In the genomic region with DNA sequence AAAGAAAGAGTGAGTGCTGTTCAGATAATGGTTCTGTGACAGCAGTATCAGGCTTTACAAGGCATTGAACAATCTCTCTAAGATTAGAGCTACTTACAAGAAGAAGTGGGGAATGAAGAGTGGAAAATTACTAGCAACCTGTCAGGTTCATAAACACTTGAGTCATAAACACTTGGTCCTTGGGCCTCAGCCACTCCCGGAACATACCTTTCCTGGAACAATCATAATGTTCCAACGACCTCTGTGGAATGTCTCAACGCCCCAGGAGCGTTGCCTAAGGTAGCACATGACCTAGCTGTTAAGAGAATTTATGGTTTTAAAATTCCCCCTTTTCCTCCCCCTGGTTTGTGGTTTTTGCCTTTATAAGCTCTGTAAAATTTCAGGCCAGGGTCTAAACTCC, we compare ENCODE assay signal across 10 mouse cellular contexts. TPM values are rescaled to one million over a fixed set of nuclear protein-coding genes. Genes with fewer than 3 reads are reported as not detected.
ATAC-seq and TF ChIP-seq lines count a peak whose summit lies in the region.
"Not testable (repeated sequence)": the region's sequence is repeated elsewhere in the genome, so short reads cannot be mapped to it uniquely, and the experiment has no call there.
"Had no signal": no experiment of that assay in that cellular context is flagged by ENCODE, and none has a peak within 500 bp of the region (broad histone marks: within the 10 kb centered on the region; RNA-seq: fewer than 3 reads in every experiment).

No protein-coding gene starts in this region.

- not testable (repeated sequence) for H3K27ac ChIP-seq in intestine, embryonic 16.5 days (ENCODE audit: low read length); intestine, postnatal 0 days (ENCODE audit: low read depth, low read length)

- not testable (repeated sequence) for H3K4me3 ChIP-seq in intestine, embryonic 16.5 days (ENCODE audit: low read length); intestine, postnatal 0 days (ENCODE audit: low read depth, low read length)

- not testable (repeated sequence) for H3K36me3 ChIP-seq in intestine, embryonic 16.5 days (ENCODE audit: control insufficient read depth, insufficient read depth, low read length); intestine, postnatal 0 days (ENCODE audit: control insufficient read depth, insufficient read depth)

- not testable (repeated sequence) for H3K27me3 ChIP-seq in intestine, embryonic 16.5 days (replicated peaks; ENCODE audit: control insufficient read depth, insufficient read depth, low read length); intestine, postnatal 0 days (replicated peaks; ENCODE audit: control insufficient read depth, insufficient read depth, low read length)

- peak; percentile 53; the same call in 1 of the 2 replicates for ATAC-seq in intestine, embryonic 16.5 days
- ATAC-seq in intestine, postnatal 0 days: peak; percentile 83

- 63% methylated on average over 2 of the region's 4 CpGs for WGBS in intestine, embryonic 16.5 days
- 46% methylated on average over 2 of the region's 4 CpGs for WGBS in intestine, postnatal 0 days

- not testable (repeated sequence) for H3K9ac ChIP-seq in intestine, embryonic 16.5 days (ENCODE audit: low read depth, low read length); intestine, postnatal 0 days (ENCODE audit: low read depth, low read length)

- not testable (repeated sequence) for H3K9me3 ChIP-seq in intestine, embryonic 16.5 days (ENCODE audit: control insufficient read depth, low read length); intestine, postnatal 0 days (ENCODE audit: control insufficient read depth)

- not testable (repeated sequence) for H3K4me2 ChIP-seq in intestine, embryonic 16.5 days (ENCODE audit: low read depth, low read length); intestine, postnatal 0 days (replicated peaks; ENCODE audit: low read depth)

- not testable (repeated sequence) for H3K4me1 ChIP-seq in intestine, embryonic 16.5 days (ENCODE audit: control insufficient read depth, insufficient read depth, low read length); intestine, postnatal 0 days (replicated peaks; ENCODE audit: control insufficient read depth, insufficient read depth, low read length)

- not testable (repeated sequence) for TF ChIP-seq CTCF in intestine, postnatal 0 days (IDR thresholded peaks at IDR 0.05; ENCODE audit: low read depth)

RNA-seq across cellular contexts. Expression of gene Scgb1b27, which starts 13.3 kb away (rescaled TPM):
- polyA plus RNA-seq in intestine, embryonic 16.5 days (2015; fragmentation: Nextera tagmentation; extraction: Ambion mirVana): not detected in 2 replicates
- not detected in 2 replicates for polyA plus RNA-seq in intestine, postnatal 0 days (2015; fragmentation: Nextera tagmentation; extraction: Ambion mirVana)
- polyA plus RNA-seq: activated CD4-positive, CD25-positive, alpha-beta regulatory T cell, adult 4 months; adrenal gland, adult 2 months; brain, embryonic 14.5 days; C2C12; CD4-positive, CD25-positive, alpha-beta regulatory T cell, adult 4 months; cerebellum, adult 2 months; G1E; Patski had no signal

RNA-seq across cellular contexts. Expression of gene Scgb2b27, which starts 20.8 kb away (rescaled TPM):
- polyA plus RNA-seq in intestine, embryonic 16.5 days (2015; fragmentation: Nextera tagmentation; extraction: Ambion mirVana): not detected in 2 replicates
- not detected in 2 replicates for polyA plus RNA-seq in intestine, postnatal 0 days (2015; fragmentation: Nextera tagmentation; extraction: Ambion mirVana)
- polyA plus RNA-seq: activated CD4-positive, CD25-positive, alpha-beta regulatory T cell, adult 4 months; adrenal gland, adult 2 months; brain, embryonic 14.5 days; C2C12; CD4-positive, CD25-positive, alpha-beta regulatory T cell, adult 4 months; cerebellum, adult 2 months; G1E; Patski had no signal
